Comparison of ENCODE assay signal across 8 mouse cellular contexts in the genomic region with DNA sequence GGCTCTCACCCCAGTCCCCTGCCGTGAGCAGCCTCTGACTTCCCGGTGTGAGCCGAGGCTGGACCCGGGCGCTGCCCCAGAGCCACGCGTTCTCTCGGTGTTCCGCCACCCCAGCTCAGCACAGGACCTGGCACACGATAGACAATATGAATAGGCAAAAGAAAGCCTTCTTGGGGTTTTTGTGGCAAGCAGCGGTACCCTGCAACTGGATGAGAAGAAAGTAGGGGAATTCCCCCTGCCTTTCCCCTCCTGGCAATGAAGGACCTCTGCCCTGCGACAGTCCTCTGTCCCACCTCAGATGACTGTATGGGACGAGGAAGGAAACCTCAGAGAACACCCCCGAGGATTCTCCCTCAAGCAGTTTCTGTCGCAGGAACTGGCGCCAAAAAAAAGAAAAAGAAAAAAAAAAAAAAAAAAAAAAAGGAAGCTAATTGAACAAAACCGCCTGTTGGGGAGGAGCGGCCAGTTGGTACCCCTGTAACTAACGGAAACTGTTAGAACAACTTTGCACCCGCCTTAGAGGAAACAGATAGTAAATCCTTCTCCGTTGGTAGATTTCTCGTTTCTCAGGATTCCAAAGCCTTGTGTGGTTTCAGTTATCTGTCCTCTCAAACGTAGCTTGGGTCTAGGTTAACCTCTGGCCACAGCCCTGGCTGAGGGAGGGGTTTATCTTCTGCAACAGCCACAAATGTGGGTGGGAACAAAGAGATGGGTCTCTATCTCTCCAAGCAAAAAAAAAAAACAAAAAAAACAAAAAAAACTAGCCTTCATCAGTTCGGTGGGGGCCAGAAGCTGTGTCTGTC. TPM values are rescaled to one million over a fixed set of nuclear protein-coding genes. Genes with fewer than 3 reads are reported as not detected.
DNase-seq lines count a peak whose midpoint lies in the region; ATAC-seq and TF ChIP-seq lines count a peak whose summit lies in the region.

No protein-coding gene starts in this region.

- H3K4me3 ChIP-seq in forebrain, embryonic 15.5 days, result peak overlapping the region; percentile 90
- H3K4me3 ChIP-seq in liver, postnatal 0 days (ENCODE audit: low read depth, low read length), result peak overlapping the region; percentile 78
- peak overlapping the region; percentile 80 for H3K4me3 ChIP-seq in neural tube, embryonic 15.5 days (replicated peaks)

- peak; percentile 85 for TF ChIP-seq EP300 in liver, postnatal 0 days (IDR thresholded peaks at IDR 0.05; ENCODE audit: low read depth)

- H3K9me3 ChIP-seq in forebrain, embryonic 15.5 days, result no peaks in the 10 kb centered on the region
- H3K9me3 ChIP-seq in liver, postnatal 0 days (ENCODE audit: low read length), result no peaks in the 10 kb centered on the region
- no peaks in the 10 kb centered on the region for H3K9me3 ChIP-seq in neural tube, embryonic 15.5 days (replicated peaks)

- no peaks in the 10 kb centered on the region for H3K27me3 ChIP-seq in forebrain, embryonic 15.5 days
- H3K27me3 ChIP-seq in liver, postnatal 0 days (ENCODE audit: insufficient read depth, low read length), result no peaks in the 10 kb centered on the region
- no peaks in the 10 kb centered on the region for H3K27me3 ChIP-seq in neural tube, embryonic 15.5 days (replicated peaks)

- TF ChIP-seq CTCF in liver, postnatal 0 days (IDR thresholded peaks at IDR 0.05; ENCODE audit: low read depth), result no peak

- H3K36me3 ChIP-seq in forebrain, embryonic 15.5 days, result no peaks in the 10 kb centered on the region
- H3K36me3 ChIP-seq in liver, postnatal 0 days (replicated peaks; ENCODE audit: insufficient read depth, low read length), result peaks cover 14% of the 10 kb centered on the region
- no peaks in the 10 kb centered on the region for H3K36me3 ChIP-seq in neural tube, embryonic 15.5 days

- peak overlapping the region; percentile 79 for H3K4me2 ChIP-seq in forebrain, embryonic 15.5 days (replicated peaks)
- peak overlapping the region; percentile 95 for H3K4me2 ChIP-seq in liver, postnatal 0 days (ENCODE audit: low read depth, low read length)
- H3K4me2 ChIP-seq in neural tube, embryonic 15.5 days, result peak overlapping the region; percentile 81

- peak overlapping the region; percentile 87 for H3K9ac ChIP-seq in forebrain, embryonic 15.5 days (replicated peaks)
- peak overlapping the region; percentile 92 for H3K9ac ChIP-seq in liver, postnatal 0 days (replicated peaks)
- peak overlapping the region; percentile 86 for H3K9ac ChIP-seq in neural tube, embryonic 15.5 days (replicated peaks)

- peaks cover 57% of the 10 kb centered on the region for H3K4me1 ChIP-seq in forebrain, embryonic 15.5 days
- peaks cover 51% of the 10 kb centered on the region for H3K4me1 ChIP-seq in liver, postnatal 0 days (ENCODE audit: insufficient read depth)
- H3K4me1 ChIP-seq in neural tube, embryonic 15.5 days, result peaks cover 65% of the 10 kb centered on the region

- peak; percentile 3; the same call in 1 of the 2 replicates for ATAC-seq in frontal cortex, adult (ENCODE audit: low TSS enrichment)
- no peak for ATAC-seq in forebrain, embryonic 15.5 days (replicated peaks)
- ATAC-seq in liver, postnatal 0 days, result peak; percentile 32
- ATAC-seq in neural tube, embryonic 15.5 days (ENCODE audit: low FRiP score), result no peak

- DNase-seq in frontal cortex, postnatal 10 days (ENCODE audit: low spot score in 2 of 2), result no peak
- DNase-seq in R1 (ENCODE audit: low read depth, low spot score), result peak; percentile 75
- DNase-seq in induced T-regulatory cell, adult 2 months (ENCODE audit: low read depth), result peak; percentile 86
- DNase-seq in liver, postnatal 0 days, result peak; percentile 52
- no peak for DNase-seq in frontal cortex, postnatal 36 days (ENCODE audit: low spot score in 2 of 2)

- 3% methylated on average over 24 of the region's 24 CpGs for WGBS in forebrain, embryonic 15.5 days
- under 1% methylated on average over 24 of the region's 24 CpGs for WGBS in liver, postnatal 0 days (ENCODE audit: insufficient replicate concordance)
- 1% methylated on average over 24 of the region's 24 CpGs for WGBS in neural tube, embryonic 15.5 days

- peak overlapping the region; percentile 99 for H3K27ac ChIP-seq in forebrain, embryonic 15.5 days (replicated peaks)
- peak overlapping the region; percentile 100 for H3K27ac ChIP-seq in liver, postnatal 0 days (ENCODE audit: low read depth)
- peak overlapping the region; percentile 99 for H3K27ac ChIP-seq in neural tube, embryonic 15.5 days (replicated peaks)

RNA-seq across cellular contexts. Expression of gene Pigv, which starts 0.6 kb away (rescaled TPM):
- polyA plus RNA-seq in forebrain, embryonic 15.5 days (2015; fragmentation: Nextera tagmentation; extraction: Ambion mirVana), result 16.5 and 16.9 TPM in 2 replicates
- polyA plus RNA-seq in liver, postnatal 0 days (2015; fragmentation: Nextera tagmentation; extraction: Ambion mirVana), result 5.2 and 5.9 TPM in 2 replicates
- 12.4 and 15.7 TPM in 2 replicates for polyA plus RNA-seq in neural tube, embryonic 15.5 days (2015; fragmentation: Nextera tagmentation; extraction: Ambion mirVana)

RNA-seq across cellular contexts. Expression of gene Zdhhc18, which starts 23.1 kb away (rescaled TPM):
- 4.9 and 6.3 TPM in 2 replicates for polyA plus RNA-seq in forebrain, embryonic 15.5 days (2015; fragmentation: Nextera tagmentation; extraction: Ambion mirVana)
- polyA plus RNA-seq in liver, postnatal 0 days (2015; fragmentation: Nextera tagmentation; extraction: Ambion mirVana), result 2.1 and 2.6 TPM in 2 replicates
- polyA plus RNA-seq in neural tube, embryonic 15.5 days (2015; fragmentation: Nextera tagmentation; extraction: Ambion mirVana), result 4.3 and 7.0 TPM in 2 replicates

Comparison
In these comparisons a context has a peak if more than half of its experiments do, and no peak if none do; other contexts are left out.
1. ATAC-seq: peak in frontal cortex, adult (single experiment) and liver, postnatal 0 days (single experiment); none in forebrain, embryonic 15.5 days (single experiment) and neural tube, embryonic 15.5 days (single experiment).
2. DNase-seq: peak in R1 (single experiment), induced T-regulatory cell, adult 2 months (single experiment) and liver, postnatal 0 days (single experiment); none in frontal cortex, postnatal 10 days (0 of 2) and frontal cortex, postnatal 36 days (0 of 2).
3. Peak in every context shown above with its lines, with median percentiles within 50 percentile points of each other: H3K27ac ChIP-seq, H3K4me2 ChIP-seq, H3K4me3 ChIP-seq and H3K9ac ChIP-seq.